Mouse (Mus musculus): ENCODE results near the gene Pf4.

DNA sequence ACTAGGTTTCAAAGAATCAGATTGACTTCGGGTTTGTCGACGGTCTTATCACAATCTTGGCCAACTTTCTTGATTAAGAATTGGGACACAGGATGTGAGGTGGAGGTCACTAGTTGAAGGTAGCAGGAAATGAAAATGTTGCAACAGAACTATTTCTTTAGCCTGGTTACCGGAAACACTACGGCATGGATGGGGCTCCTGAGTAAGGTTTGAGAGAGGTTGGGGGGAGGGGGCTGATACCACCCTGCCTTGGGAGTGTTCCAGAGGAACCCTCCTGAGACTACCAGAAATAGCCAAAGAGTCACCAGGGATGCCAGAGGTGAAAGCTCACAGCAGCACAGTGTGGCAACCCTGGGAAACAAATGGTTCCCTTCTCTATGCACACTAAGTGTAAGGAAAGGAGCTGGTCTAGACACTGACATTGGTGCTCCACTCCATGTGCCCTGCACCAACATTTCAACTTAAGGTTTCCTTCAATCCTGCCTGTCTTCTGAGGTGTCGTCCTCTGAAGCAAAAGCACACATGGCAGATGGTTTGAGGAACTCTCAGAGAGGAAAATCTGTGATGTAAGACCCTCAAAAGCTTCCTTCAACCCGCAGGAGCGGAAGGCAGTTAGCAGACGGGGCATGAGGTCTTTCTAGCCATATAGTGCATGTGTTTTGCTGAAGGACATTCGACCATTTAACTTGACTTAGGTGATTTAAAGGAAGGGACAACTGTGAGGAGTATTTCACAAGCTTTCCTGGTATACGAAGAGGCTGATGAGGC is 17.3 kb downstream of the Pf4 start:
- TF ChIP-seq EP300 (IDR thresholded peaks at IDR 0.05; ENCODE audit: insufficient read depth, low read depth, low read length) (no peak), POLR2A (IDR thresholded peaks at IDR 0.05; ENCODE audit: insufficient read depth, low read depth, low read length) (no peak), CTCF (IDR thresholded peaks at IDR 0.05) (no peak)

Measured in heart, adult 2 months (tissue).